Mouse (Mus musculus): ENCODE measurements around the gene Zfp592.
A peak's percentile ranks its signal among the peaks of the same experiment; 100 is the strongest.

Gene Zfp592

GRCm38 (mm10) chr7:80994663-80995005, 1.2 kb downstream of the Zfp592 start:
- DNase-seq, result peak; percentile 26

- peak; percentile 27 for DNase-seq
These were observed 2.0 kb downstream of the Zfp592 start for GRCm38 (mm10) chr7:80995266-80996146.

- DNase-seq, result no peak
These were observed 4.3 kb downstream of the Zfp592 start for GRCm38 (mm10) chr7:80997776-80998175.

GRCm38 (mm10) chr7:80999536-80999935, 6.1 kb downstream of the Zfp592 start:
- DNase-seq, result no peak

- no peak for DNase-seq
These were observed 8.4 kb downstream of the Zfp592 start for GRCm38 (mm10) chr7:81001844-81002243.

GRCm38 (mm10) chr7:81004556-81005079, 11.1 kb downstream of the Zfp592 start:
- DNase-seq, result no peak

- no peak for DNase-seq
These were observed 12.5 kb downstream of the Zfp592 start for GRCm38 (mm10) chr7:81005969-81006368.

GRCm38 (mm10) chr7:81008285-81008684, 14.8 kb downstream of the Zfp592 start:
- DNase-seq, result no peak

GRCm38 (mm10) chr7:81011576-81011975, 18.1 kb downstream of the Zfp592 start:
- no peak for DNase-seq

GRCm38 (mm10) chr7:81020307-81020706, 26.8 kb downstream of the Zfp592 start:
- no peak for DNase-seq

GRCm38 (mm10) chr7:81022731-81023130, 29.2 kb downstream of the Zfp592 start:
- no peak for DNase-seq

- peak; percentile 19 for DNase-seq
These were observed 30.6 kb downstream of the Zfp592 start for GRCm38 (mm10) chr7:81024118-81024517.

- no peak for DNase-seq
These were observed 31.2 kb downstream of the Zfp592 start for GRCm38 (mm10) chr7:81024651-81025050.

- DNase-seq, result no peak
These were observed 32.3 kb downstream of the Zfp592 start for GRCm38 (mm10) chr7:81025751-81026150.

- no peak for DNase-seq
These were observed 46.2 kb downstream of the Zfp592 start for GRCm38 (mm10) chr7:81039711-81040110.

- no peak for DNase-seq
These were observed 49.6 kb downstream of the Zfp592 start for GRCm38 (mm10) chr7:81043023-81043620.

- DNase-seq, result no peak
These were observed 54.4 kb downstream of the Zfp592 start for GRCm38 (mm10) chr7:81047847-81048246.

GRCm38 (mm10) chr7:81048513-81048912, 55.0 kb downstream of the Zfp592 start:
- no peak for DNase-seq

- DNase-seq, result no peak
These were observed 56.5 kb downstream of the Zfp592 start for GRCm38 (mm10) chr7:81049966-81050365.

- DNase-seq, result no peak
These were observed 62.4 kb downstream of the Zfp592 start for GRCm38 (mm10) chr7:81055709-81056370.

- no peak for DNase-seq
These were observed 64.0 kb downstream of the Zfp592 start, which contains the start of gene Alpk3 for GRCm38 (mm10) chr7:81057471-81057870. Alpk3 (plus strand) TSS chr7:81057600.

GRCm38 (mm10) chr7:81057901-81058711, 64.6 kb downstream of the Zfp592 start:
- no peak for DNase-seq

- DNase-seq, result no peak
These were observed 65.3 kb downstream of the Zfp592 start for GRCm38 (mm10) chr7:81058712-81059154.
